Mouse (Mus musculus): Measurements from ENCODE around the gene Arhgef1.

Arhgef1 gene

GRCm38 (mm10) chr7:24974893-24975595 is 72.3 kb downstream of the Arhgef1 start:
- no peak for DNase-seq (ENCODE audit: extremely low read depth, low read depth, low spot score)

Measured in fat pad, adult 2 months (tissue).